Mouse (Mus musculus): ENCODE data around the gene Tldc2. TPM values are rescaled to one million over a fixed set of nuclear protein-coding genes. Genes with fewer than 3 reads are reported as not detected.

Gene Tldc2
- total RNA-seq, 1 experiment from 2014 or later = not detected

GRCm38 (mm10) chr2:157099532-157100318 is 12.9 kb downstream of the Tldc2 start:
- no peak for ATAC-seq (replicated peaks in 1 of 2; ENCODE audit: insufficient read depth in 1 of 2, low FRiP score in 2 of 2, low TSS enrichment in 1 of 2, low read depth in 1 of 2, poor library complexity in 2 of 2, severe bottlenecking in 2 of 2)

DNA sequence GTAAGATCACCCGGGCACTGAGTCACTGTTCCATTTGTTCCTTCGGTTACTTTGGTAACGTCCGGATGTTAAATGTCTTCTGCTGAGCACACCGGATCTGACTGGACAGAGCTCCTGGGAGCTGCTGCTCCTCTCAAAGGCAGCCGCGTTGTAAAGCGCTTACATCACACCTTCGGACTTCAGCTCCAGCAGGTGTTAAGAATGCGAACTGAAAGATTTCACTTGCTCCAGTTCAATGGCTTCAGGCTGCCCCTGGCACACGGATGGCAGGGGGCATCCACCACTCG is 13.4 kb downstream of the Tldc2 start:
- no peak for ATAC-seq (replicated peaks in 1 of 2; ENCODE audit: insufficient read depth in 1 of 2, low FRiP score in 2 of 2, low TSS enrichment in 1 of 2, low read depth in 1 of 2, poor library complexity in 2 of 2, severe bottlenecking in 2 of 2)

DNA sequence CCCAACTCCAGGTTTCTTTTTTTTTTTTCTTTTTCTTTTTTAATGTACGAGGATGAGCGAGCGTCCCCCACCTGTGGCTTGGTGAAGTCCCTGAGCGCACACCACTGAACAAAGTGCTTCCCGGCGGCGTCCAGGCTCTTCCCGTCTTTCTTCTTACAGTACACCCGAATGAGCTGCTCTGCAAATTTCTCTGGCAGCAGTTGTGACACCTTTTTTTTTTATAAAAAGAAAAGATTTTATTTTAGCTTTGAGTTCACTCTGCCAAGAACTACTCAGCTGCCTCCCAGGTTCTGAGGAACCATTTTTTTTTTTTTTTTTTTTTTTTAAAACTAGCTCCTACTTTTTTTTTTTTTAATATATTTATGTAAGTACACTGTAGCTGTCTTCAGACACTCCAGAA is 14.8 kb downstream of the Tldc2 start:
- no peak for ATAC-seq (replicated peaks in 1 of 2; ENCODE audit: insufficient read depth in 1 of 2, low FRiP score in 2 of 2, low TSS enrichment in 1 of 2, low read depth in 1 of 2, poor library complexity in 2 of 2, severe bottlenecking in 2 of 2)

DNA sequence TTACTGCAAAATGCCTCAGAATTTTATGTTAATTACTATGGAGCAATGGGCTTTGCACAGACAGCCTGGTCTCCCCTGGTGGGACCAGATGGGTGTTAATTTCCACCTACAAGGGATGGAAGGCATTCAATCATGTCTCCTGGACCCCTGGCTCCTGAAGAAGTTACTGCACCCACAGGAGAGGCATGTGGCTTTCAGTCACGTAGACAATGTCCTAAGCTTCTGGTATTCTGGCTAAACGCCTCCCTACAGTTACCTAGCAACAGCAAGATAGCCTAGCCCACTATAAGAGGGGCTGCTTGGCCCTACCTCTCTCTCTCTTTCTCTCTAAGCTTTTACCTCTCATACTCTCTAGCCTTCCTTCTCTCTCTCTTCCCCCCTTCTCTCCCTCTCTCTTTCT is 15.4 kb downstream of the Tldc2 start:
- no peak for ATAC-seq (replicated peaks in 1 of 2; ENCODE audit: insufficient read depth in 1 of 2, low FRiP score in 2 of 2, low TSS enrichment in 1 of 2, low read depth in 1 of 2, poor library complexity in 2 of 2, severe bottlenecking in 2 of 2)

- no peak for ATAC-seq (replicated peaks in 1 of 2; ENCODE audit: insufficient read depth in 1 of 2, low FRiP score in 2 of 2, low TSS enrichment in 1 of 2, low read depth in 1 of 2, poor library complexity in 2 of 2, severe bottlenecking in 2 of 2)
Observed at GRCm38 (mm10) chr2:157104454-157104853, 17.6 kb downstream of the Tldc2 start.

- peak; percentile 66 to 80 for ATAC-seq (replicated peaks in 1 of 2; ENCODE audit: insufficient read depth in 1 of 2, low FRiP score in 2 of 2, low TSS enrichment in 1 of 2, low read depth in 1 of 2, poor library complexity in 2 of 2, severe bottlenecking in 2 of 2)
Observed at GRCm38 (mm10) chr2:157108236-157108635, 21.4 kb downstream of the Tldc2 start.

GRCm38 (mm10) chr2:157116964-157117363 is 30.1 kb downstream of the Tldc2 start:
- ATAC-seq (replicated peaks in 1 of 2; ENCODE audit: insufficient read depth in 1 of 2, low FRiP score in 2 of 2, low TSS enrichment in 1 of 2, low read depth in 1 of 2, poor library complexity in 2 of 2, severe bottlenecking in 2 of 2) = peak in 1 of 2 experiments; percentile 45; a peak in 1 of 4 replicates

DNA sequence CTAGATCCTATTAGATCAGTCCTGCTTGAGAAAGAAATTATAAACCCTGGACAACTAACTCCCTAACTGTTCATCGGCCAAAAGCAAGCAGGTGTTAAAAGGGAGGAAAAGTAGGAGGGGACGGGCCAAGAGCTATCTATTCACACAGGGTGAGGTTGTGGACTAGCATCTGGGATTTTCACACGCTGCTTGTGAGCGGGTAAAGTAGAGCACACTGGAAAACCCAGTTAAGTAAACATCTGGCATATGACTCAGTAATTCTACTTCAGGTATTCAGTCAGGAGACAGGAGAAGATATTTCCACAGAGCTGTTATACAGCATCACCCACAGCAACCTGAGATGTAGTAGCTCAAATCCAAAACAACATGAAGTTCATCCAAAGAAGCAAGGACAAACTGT is 31.7 kb downstream of the Tldc2 start:
- ATAC-seq (replicated peaks in 1 of 2; ENCODE audit: insufficient read depth in 1 of 2, low FRiP score in 2 of 2, low TSS enrichment in 1 of 2, low read depth in 1 of 2, poor library complexity in 2 of 2, severe bottlenecking in 2 of 2) = no peak

DNA sequence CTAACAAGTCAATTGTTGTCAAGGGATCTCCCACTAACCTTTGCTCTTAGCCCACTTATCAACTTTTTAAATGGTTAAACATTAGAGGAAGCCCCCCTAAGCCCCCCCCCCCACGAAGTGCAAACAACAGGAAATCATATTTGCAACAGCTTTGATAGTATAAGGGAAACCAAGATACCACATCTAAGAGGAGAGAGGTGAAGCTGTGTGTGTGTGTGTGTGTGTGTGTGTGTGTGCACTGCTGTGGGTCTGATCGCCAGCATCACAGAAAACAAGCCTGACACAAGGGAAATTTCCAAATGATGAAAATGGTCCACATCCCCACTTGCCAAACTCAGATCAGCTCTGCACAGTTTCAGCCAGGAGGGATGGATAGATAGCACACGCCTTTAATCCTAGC is 32.2 kb downstream of the Tldc2 start:
- no peak for ATAC-seq (replicated peaks in 1 of 2; ENCODE audit: insufficient read depth in 1 of 2, low FRiP score in 2 of 2, low TSS enrichment in 1 of 2, low read depth in 1 of 2, poor library complexity in 2 of 2, severe bottlenecking in 2 of 2)

DNA sequence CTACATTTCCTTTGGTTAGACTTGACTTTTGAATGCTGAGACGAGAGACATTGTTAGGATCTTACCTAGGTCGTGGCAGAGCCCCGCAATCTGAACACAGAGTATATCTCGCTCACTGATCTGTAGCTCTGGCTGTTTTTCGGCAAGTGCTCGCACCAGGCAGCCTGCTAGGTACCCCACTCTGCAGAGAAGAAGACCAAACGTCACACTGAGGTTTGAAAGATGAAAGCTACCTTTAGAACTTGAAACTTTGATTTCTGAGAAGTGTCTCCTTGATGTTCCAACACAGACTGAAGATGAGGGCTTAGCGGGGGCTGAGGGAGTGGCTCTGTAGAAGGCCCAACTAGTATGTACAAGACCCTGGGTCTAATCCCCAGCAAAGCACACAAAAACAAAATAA is 34.9 kb downstream of the Tldc2 start:
- no peak for ATAC-seq (replicated peaks in 1 of 2; ENCODE audit: insufficient read depth in 1 of 2, low FRiP score in 2 of 2, low TSS enrichment in 1 of 2, low read depth in 1 of 2, poor library complexity in 2 of 2, severe bottlenecking in 2 of 2)

- ATAC-seq (replicated peaks in 1 of 2; ENCODE audit: insufficient read depth in 1 of 2, low FRiP score in 2 of 2, low TSS enrichment in 1 of 2, low read depth in 1 of 2, poor library complexity in 2 of 2, severe bottlenecking in 2 of 2) = no peak
Observed at GRCm38 (mm10) chr2:157125246-157125645, 38.4 kb downstream of the Tldc2 start.

DNA sequence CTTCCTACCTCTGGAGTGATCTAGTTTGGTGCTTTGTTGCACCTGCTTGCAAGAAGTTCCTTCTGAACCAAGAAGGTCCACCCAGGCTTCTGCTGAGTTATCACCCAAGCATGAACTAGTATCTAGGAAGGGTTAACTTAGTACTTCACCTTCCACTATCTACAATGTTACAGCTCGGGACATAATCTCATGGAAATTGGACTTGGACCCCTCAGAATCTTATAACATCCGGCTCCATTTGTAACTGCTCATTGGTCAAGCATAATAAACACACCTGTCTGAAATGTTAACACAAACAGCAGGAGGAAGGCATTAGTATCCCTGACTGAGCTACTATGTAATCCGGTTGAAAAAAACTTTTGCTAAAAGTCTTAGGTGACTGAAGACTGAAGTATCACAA is 40.5 kb downstream of the Tldc2 start:
- ATAC-seq (replicated peaks in 1 of 2; ENCODE audit: insufficient read depth in 1 of 2, low FRiP score in 2 of 2, low TSS enrichment in 1 of 2, low read depth in 1 of 2, poor library complexity in 2 of 2, severe bottlenecking in 2 of 2) = no peak

- ATAC-seq (replicated peaks in 1 of 2; ENCODE audit: insufficient read depth in 1 of 2, low FRiP score in 2 of 2, low TSS enrichment in 1 of 2, low read depth in 1 of 2, poor library complexity in 2 of 2, severe bottlenecking in 2 of 2) = no peak
Observed at GRCm38 (mm10) chr2:157128072-157128471, 41.2 kb downstream of the Tldc2 start.

- ATAC-seq (replicated peaks in 1 of 2; ENCODE audit: insufficient read depth in 1 of 2, low FRiP score in 2 of 2, low TSS enrichment in 1 of 2, low read depth in 1 of 2, poor library complexity in 2 of 2, severe bottlenecking in 2 of 2) = peak; percentile 18 to 48; a peak in 2 of 4 replicates
Observed at GRCm38 (mm10) chr2:157129096-157129495, 42.2 kb downstream of the Tldc2 start.

- peak; percentile 29 to 30; a peak in 2 of 4 replicates for ATAC-seq (replicated peaks in 1 of 2; ENCODE audit: insufficient read depth in 1 of 2, low FRiP score in 2 of 2, low TSS enrichment in 1 of 2, low read depth in 1 of 2, poor library complexity in 2 of 2, severe bottlenecking in 2 of 2)
Observed at GRCm38 (mm10) chr2:157129601-157130164, 42.8 kb downstream of the Tldc2 start.

- no peak for ATAC-seq (replicated peaks in 1 of 2; ENCODE audit: insufficient read depth in 1 of 2, low FRiP score in 2 of 2, low TSS enrichment in 1 of 2, low read depth in 1 of 2, poor library complexity in 2 of 2, severe bottlenecking in 2 of 2)
Observed at GRCm38 (mm10) chr2:157130813-157131514, 44.1 kb downstream of the Tldc2 start.

- no peak for ATAC-seq (replicated peaks in 1 of 2; ENCODE audit: insufficient read depth in 1 of 2, low FRiP score in 2 of 2, low TSS enrichment in 1 of 2, low read depth in 1 of 2, poor library complexity in 2 of 2, severe bottlenecking in 2 of 2)
Observed at GRCm38 (mm10) chr2:157132086-157132485, 45.2 kb downstream of the Tldc2 start.

- no peak for ATAC-seq (replicated peaks in 1 of 2; ENCODE audit: insufficient read depth in 1 of 2, low FRiP score in 2 of 2, low TSS enrichment in 1 of 2, low read depth in 1 of 2, poor library complexity in 2 of 2, severe bottlenecking in 2 of 2)
Observed at GRCm38 (mm10) chr2:157132686-157133540, 46.1 kb downstream of the Tldc2 start.
